Mouse (Mus musculus): ENCODE measurements around the gene Ino80e.

DNA sequence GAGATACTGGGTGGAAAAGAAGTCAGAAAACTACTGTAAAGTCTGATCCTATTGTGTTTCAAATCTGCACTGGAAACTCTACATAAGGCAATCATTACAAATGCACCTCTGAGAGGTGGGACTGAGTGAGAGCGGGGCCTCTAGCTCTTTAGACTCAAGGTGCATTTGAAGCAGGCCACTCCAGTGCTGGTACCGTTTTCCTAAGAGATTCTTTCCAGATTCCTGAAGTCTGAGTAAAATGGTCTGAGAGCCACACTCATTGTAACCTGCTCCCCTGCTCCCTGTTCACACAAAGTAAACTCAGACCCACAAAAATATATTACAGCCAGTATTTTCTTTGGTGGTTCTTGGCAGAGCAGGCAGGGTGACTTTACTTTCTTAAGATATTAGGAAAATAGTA is 5.4 kb upstream of the Ino80e start:
- no peak for TF ChIP-seq CTCF (IDR thresholded peaks at IDR 0.05; ENCODE audit: insufficient read depth, low read depth, low read length)
- no peak for TF ChIP-seq POLR2A (IDR thresholded peaks at IDR 0.05; ENCODE audit: insufficient read depth, low read depth, low read length)

Data from olfactory bulb, adult 2 months (tissue).